In the genomic region with DNA sequence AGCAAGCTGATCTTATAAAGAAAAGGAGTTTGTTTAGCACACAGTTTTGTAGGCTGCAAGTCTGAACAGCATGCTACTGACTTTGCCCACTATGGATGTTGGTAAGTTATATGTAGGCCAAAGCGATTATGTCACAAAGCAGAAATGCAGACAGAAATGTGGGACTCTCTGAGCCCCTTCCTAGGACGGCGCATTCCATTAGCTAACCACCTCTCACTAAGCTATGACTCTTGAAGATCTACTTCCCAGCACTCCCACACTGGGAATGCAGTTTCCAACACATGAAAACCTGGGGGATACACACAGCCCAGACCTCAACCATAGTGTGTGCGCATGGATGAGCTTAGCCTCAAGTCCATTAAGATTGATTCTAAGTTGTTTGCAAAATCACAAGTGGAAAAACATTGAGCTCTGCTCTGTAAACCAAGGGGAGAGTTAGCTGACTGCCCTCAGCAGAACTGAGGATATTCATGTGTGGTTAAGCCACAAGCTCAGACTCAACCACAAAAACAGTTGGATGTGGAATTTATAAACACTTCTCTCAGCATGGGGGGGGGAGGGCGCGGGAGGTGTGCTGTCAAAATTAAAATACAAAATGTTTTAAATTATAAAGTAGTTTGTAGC, we compare ENCODE assay signal across 23 mouse cellular contexts. TPM values are rescaled to one million over a fixed set of nuclear protein-coding genes. Genes with fewer than 3 reads are reported as not detected.
DNase-seq lines count a peak whose midpoint lies in the region; ATAC-seq lines count a peak whose summit lies in the region.
"Had no signal": no experiment of that assay in that cellular context is flagged by ENCODE, and none has a peak within 500 bp of the region (broad histone marks: within the 10 kb centered on the region; RNA-seq: fewer than 3 reads in every experiment).

No protein-coding gene starts in this region.

- H3K9ac ChIP-seq in embryonic facial prominence, embryonic 14.5 days (ENCODE audit: low read depth, low read length), result no peak overlapping the region
- H3K9ac ChIP-seq: forebrain, embryonic 15.5 days; hindbrain, embryonic 15.5 days had no signal

- 78% methylated on average over 6 of the region's 6 CpGs for WGBS in embryonic facial prominence, embryonic 14.5 days

- no peaks in the 10 kb centered on the region for H3K9me3 ChIP-seq in embryonic facial prominence, embryonic 14.5 days (ENCODE audit: control insufficient read depth, low read length)
- H3K9me3 ChIP-seq: forebrain, embryonic 15.5 days; G1E; heart, embryonic 10.5 days; hindbrain, embryonic 15.5 days had no signal

- peak; percentile 26 for DNase-seq in 3134 (ENCODE audit: extremely low read depth, insufficient read length, low spot score)
- peak; percentile 49 for DNase-seq in Muller cell, postnatal 12 days (ENCODE audit: inconsistent ontology term)
- DNase-seq in embryonic facial prominence, embryonic 14.5 days (ENCODE audit: low spot score), result peak; percentile 20
- no peak for DNase-seq in spleen, postnatal 4 days (ENCODE audit: low spot score in 2 of 2)
- DNase-seq in urinary bladder, adult 18-20 months (ENCODE audit: low spot score in 2 of 2), result no peak
- DNase-seq in spleen, postnatal 14 days (ENCODE audit: low spot score in 2 of 2), result no peak
- DNase-seq: adrenal gland, postnatal 14 days; B cell, adult 2 months; cerebellum, adult 11-12 months; cerebellum, adult 9-10 months; cerebellum, postnatal 25 days; gastrocnemius, postnatal 36 days; heart, adult 18-20 months; heart, postnatal 14 days had no signal

- peak; percentile 53; the same call in 1 of the 2 replicates for ATAC-seq in embryonic facial prominence, embryonic 14.5 days (ENCODE audit: low read depth)
- peak; percentile 68; the same call in 1 of the 2 replicates for ATAC-seq in megakaryocyte progenitor cell, adult 5-6 weeks (replicated peaks; ENCODE audit: poor library complexity)
- ATAC-seq: activated CD4-positive, CD25-positive, alpha-beta regulatory T cell, adult 4 months; CD4-positive, CD25-positive, alpha-beta regulatory T cell, adult 4 months; forebrain, embryonic 15.5 days; intestine, embryonic 16.5 days had no signal

- no peaks in the 10 kb centered on the region for H3K27me3 ChIP-seq in embryonic facial prominence, embryonic 14.5 days (replicated peaks; ENCODE audit: control insufficient read depth, insufficient read depth, low read length)
- H3K27me3 ChIP-seq: forebrain, embryonic 15.5 days; hindbrain, embryonic 15.5 days had no signal

- no peak overlapping the region for H3K4me3 ChIP-seq in embryonic facial prominence, embryonic 14.5 days (ENCODE audit: low read depth, low read length)
- H3K4me3 ChIP-seq: erythroblast, embryonic 14.5 days; forebrain, embryonic 15.5 days; heart, embryonic 10.5 days; hindbrain, embryonic 15.5 days had no signal

- no peaks in the 10 kb centered on the region for H3K4me1 ChIP-seq in embryonic facial prominence, embryonic 14.5 days (ENCODE audit: control insufficient read depth, insufficient read depth, low read length)
- H3K4me1 ChIP-seq: forebrain, embryonic 15.5 days; heart, embryonic 10.5 days; hindbrain, embryonic 15.5 days had no signal

- H3K36me3 ChIP-seq in embryonic facial prominence, embryonic 14.5 days (ENCODE audit: control insufficient read depth, insufficient read depth, low read length), result no peaks in the 10 kb centered on the region
- H3K36me3 ChIP-seq: forebrain, embryonic 15.5 days; G1E; heart, embryonic 10.5 days; hindbrain, embryonic 15.5 days had no signal

- no peak overlapping the region for H3K27ac ChIP-seq in embryonic facial prominence, embryonic 14.5 days (replicated peaks; ENCODE audit: low read depth, low read length)
- H3K27ac ChIP-seq: forebrain, embryonic 15.5 days; heart, embryonic 10.5 days; hindbrain, embryonic 15.5 days had no signal

- H3K4me2 ChIP-seq in embryonic facial prominence, embryonic 14.5 days (ENCODE audit: low read depth, low read length), result no peak overlapping the region
- H3K4me2 ChIP-seq: forebrain, embryonic 15.5 days; hindbrain, embryonic 15.5 days had no signal

RNA-seq across cellular contexts. Expression of gene Commd8, which starts 45.5 kb away (rescaled TPM):
- polyA plus RNA-seq in embryonic facial prominence, embryonic 14.5 days (2014; fragmentation: Nextera tagmentation; extraction: Ambion mirVana), result 106 and 128 TPM in 2 replicates
- 124 and 140 TPM in 2 replicates for total RNA-seq in megakaryocyte progenitor cell, adult 5-6 weeks (2015)
- 72.1 and 74.5 TPM in 2 replicates for total RNA-seq in megakaryocyte progenitor cell, adult 5-6 weeks (2017)

Comparison
In these comparisons a context has a peak if more than half of its experiments do, and no peak if none do; other contexts are left out.
1. DNase-seq: peak in 3134 (single experiment), Muller cell, postnatal 12 days (single experiment) and embryonic facial prominence, embryonic 14.5 days (single experiment); none in spleen, postnatal 4 days (0 of 2), urinary bladder, adult 18-20 months (0 of 2) and spleen, postnatal 14 days (0 of 2).